Mouse (Mus musculus): ENCODE data around the gene Wnt10a. TPM values are rescaled to one million over a fixed set of nuclear protein-coding genes. Genes with fewer than 3 reads are reported as not detected.

The Wnt10a gene
- total and polyA plus RNA-seq, 3 experiments, result 126 to 187 (median 155) TPM

DNA sequence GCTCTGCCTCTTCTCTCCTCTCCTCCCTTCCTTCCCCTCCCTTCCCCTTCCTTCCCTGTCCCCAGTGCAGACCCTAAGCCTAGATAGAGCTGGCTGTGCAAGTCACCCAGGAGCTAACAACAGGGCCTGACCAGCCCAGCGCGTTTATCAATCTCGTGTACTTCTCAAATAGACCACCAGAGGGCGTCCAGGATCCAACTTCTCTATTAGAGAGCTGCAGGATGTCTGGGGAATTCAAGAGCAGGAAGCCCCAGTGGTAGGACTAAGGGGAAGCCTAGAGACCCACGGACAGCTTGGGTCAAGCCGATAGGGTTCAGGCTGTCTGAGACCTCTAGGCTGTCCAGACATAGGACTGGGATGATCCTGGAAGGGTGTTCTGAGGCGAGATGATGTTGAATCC, 3.5 kb upstream of the Wnt10a start (continued):
- TF ChIP-seq PAX5 (IDR thresholded peaks at IDR 0.05; ENCODE audit: low read length), result no peak
- no peak for TF ChIP-seq E2F4 (IDR thresholded peaks at IDR 0.05; ENCODE audit: insufficient replicate concordance, low read depth, low read length)
- peak; percentile 92 for TF ChIP-seq RAD21 (IDR thresholded peaks at IDR 0.05; ENCODE audit: low read depth, low read length)
- TF ChIP-seq KAT2A (IDR thresholded peaks at IDR 0.05; ENCODE audit: insufficient replicate concordance, low read length), result no peak
- TF ChIP-seq USF1 (IDR thresholded peaks at IDR 0.05; ENCODE audit: low read depth, low read length), result no peak
- peak; percentile 23; the same call in 1 of the 2 replicates for TF ChIP-seq NELFE (IDR thresholded peaks at IDR 0.05; ENCODE audit: low read depth, low read length)
- TF ChIP-seq TCF12 (IDR thresholded peaks at IDR 0.05; ENCODE audit: low read depth, low read length), result peak; percentile 44; the same call in 1 of the 2 replicates
- no peak for TF ChIP-seq BHLHE40 (IDR thresholded peaks at IDR 0.05; ENCODE audit: low read depth, low read length)
- TF ChIP-seq POLR2A (IDR thresholded peaks at IDR 0.05; ENCODE audit: low read depth, low read length), result no peak

DNA sequence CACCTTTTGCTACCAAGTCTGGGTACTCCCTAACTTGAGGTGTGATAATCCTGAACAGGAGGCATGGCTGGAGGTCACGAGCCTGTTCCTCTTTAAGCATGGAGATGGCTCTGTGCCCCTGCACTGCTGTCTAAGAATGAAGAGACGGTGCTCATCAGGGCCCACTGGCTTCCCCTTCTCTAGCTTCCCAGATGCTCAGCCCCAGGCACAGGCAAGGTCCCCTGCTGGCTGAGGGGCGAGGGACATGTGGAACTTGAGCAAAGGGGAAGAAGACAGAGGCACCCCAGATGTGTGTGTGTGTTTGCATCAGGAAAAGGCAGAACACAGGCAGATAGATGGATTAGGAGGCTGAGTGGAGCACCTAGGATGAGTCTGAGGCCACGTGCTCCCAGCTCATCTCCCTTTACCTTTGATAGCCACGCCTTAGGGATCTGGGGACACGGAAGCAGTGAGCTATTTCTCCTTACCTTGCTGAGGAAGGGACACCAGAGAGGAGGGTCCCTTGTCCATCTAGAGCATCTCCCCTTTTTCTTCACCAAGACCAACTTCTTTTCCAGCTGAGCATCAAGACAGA, 2.6 kb upstream of the Wnt10a start:
- in situ Hi-C loops (cut with MboI; ENCODE audit: low pct_ligation_motif_present, low pct_unique_long_range_greater_than_20kb, low sequenced_read_pairs) (no loop called here), dilution Hi-C loops (cut with MboI; ENCODE audit: extremely low pct_ligation_motif_present, extremely low pct_unique_long_range_greater_than_20kb, low sequenced_read_pairs) (no loop called here)
- H3K4me3 ChIP-seq (replicated peaks in 1 of 3; ENCODE audit: low read depth in 2 of 3, low read length in 2 of 3, poor library complexity in 1 of 3), result peak overlapping the region in 1 of 3 experiments; percentile 49
- peak overlapping the region; percentile 37 for H3K27ac ChIP-seq (ENCODE audit: insufficient read depth, low read depth)
- H3K4me2 ChIP-seq (ENCODE audit: insufficient read depth, low read depth, poor library complexity, severe bottlenecking), result no peak overlapping the region
- TF ChIP-seq TCF12 (IDR thresholded peaks at IDR 0.05; ENCODE audit: low read depth, low read length) (0 out of 2 replicates have a peak, but pooled peaks have one; percentile 9), NELFE (IDR thresholded peaks at IDR 0.05; ENCODE audit: low read depth, low read length) (no peak), MYC (IDR thresholded peaks at IDR 0.05; ENCODE audit: low read depth, low read length) (peak; percentile 82; the same call in 1 of the 2 replicates), CTCF (conservative IDR thresholded peaks at IDR 0.05 in 1 of 2, IDR thresholded peaks at IDR 0.05 in 1 of 2; ENCODE audit: low read depth in 2 of 2, low read length in 2 of 2) (peak in 1 of 2 experiments; percentile 32; a peak in 2 of 4 replicates), TBP (conservative IDR thresholded peaks at IDR 0.05; ENCODE audit: low read depth, low read length) (0 out of 2 replicates have a peak, but pooled peaks have one; percentile 17), ZMIZ1 (IDR thresholded peaks at IDR 0.05; ENCODE audit: low read depth, low read length) (peak; percentile 46; the same call in 1 of the 2 replicates), SMC3 (IDR thresholded peaks at IDR 0.05; ENCODE audit: low read depth, low read length) (peak; percentile 15; the same call in 1 of the 2 replicates), USF1 (IDR thresholded peaks at IDR 0.05; ENCODE audit: low read depth, low read length) (peak; percentile 19; the same call in 1 of the 2 replicates), MAX (IDR thresholded peaks at IDR 0.05; ENCODE audit: low read length) (peak; percentile 86), SIN3A (IDR thresholded peaks at IDR 0.05; ENCODE audit: low read length) (no peak), IRF4 (IDR thresholded peaks at IDR 0.05; ENCODE audit: low read depth, low read length) (peak; percentile 27; the same call in 1 of the 2 replicates), BHLHE40 (IDR thresholded peaks at IDR 0.05; ENCODE audit: low read depth, low read length) (0 out of 2 replicates have a peak, but pooled peaks have one; percentile 14), MEF2A (IDR thresholded peaks at IDR 0.05; ENCODE audit: borderline replicate concordance, low read depth, low read length) (no peak), USF2 (conservative IDR thresholded peaks at IDR 0.05; ENCODE audit: low read depth, low read length) (peak; percentile 5; the same call in 1 of the 2 replicates), POLR2A (IDR thresholded peaks at IDR 0.05; ENCODE audit: low read depth, low read length) (peak; percentile 40; the same call in 1 of the 2 replicates)
- H3K9ac ChIP-seq (ENCODE audit: insufficient read depth, low read depth), result no peak overlapping the region
- no peak for DNase-seq (ENCODE audit: extremely low read depth)
- H3K27me3 ChIP-seq (replicated peaks), result no peaks in the 10 kb centered on the region
- H3K36me3 ChIP-seq (replicated peaks in 1 of 2; ENCODE audit: control insufficient read depth in 1 of 2, insufficient read depth in 1 of 2, low read length in 1 of 2), result peaks cover 0 to 22% of the 10 kb centered on the region in 2 experiments
- H3K4me1 ChIP-seq (ENCODE audit: control insufficient read depth in 1 of 2, insufficient read depth in 2 of 2), result peaks cover 34 to 50% of the 10 kb centered on the region in 2 experiments
- H3K79me2 ChIP-seq (replicated peaks; ENCODE audit: control insufficient read depth, extremely low read depth, insufficient read depth, poor library complexity, severe bottlenecking), result peaks cover 9% of the 10 kb centered on the region
- H3K9me3 ChIP-seq (replicated peaks; ENCODE audit: low read length), result peaks cover 12% of the 10 kb centered on the region

Measured in CH12.LX (cell line).